Mouse (Mus musculus) heart, embryonic 15.5 days (tissue): ENCODE data around the gene Neurl4. TPM values are rescaled to one million over a fixed set of nuclear protein-coding genes. Genes with fewer than 3 reads are reported as not detected.
A peak's percentile ranks its signal among the peaks of the same experiment; 100 is the strongest.
"Not testable (repeated sequence)": the region's sequence is repeated elsewhere in the genome, so short reads cannot be mapped to it uniquely, and the experiment has no call there.

Experiments
- ATAC-seq: fragments of 200-750 bp; cut with Nextera tagmentation; replicated peaks from 2 replicates; pipeline ENCODE4 v1.8.0; 2017; ENCODE audit warnings: low read depth, moderate TSS enrichment; ENCODE audit not compliant: insufficient number of reproducible peaks, insufficient read depth, low FRiP score
- H3K27ac ChIP-seq: fragments of 300-500 bp; sonication (generic); 2 replicates; pipeline ENCODE4 v1.5.1; 2015; ENCODE audit warnings: mild to moderate bottlenecking, inconsistent platforms
- H3K27me3 ChIP-seq: fragments of 300-500 bp; sonication (generic); 2 replicates; pipeline ENCODE4 v1.6.1; 2015; ENCODE audit warnings: inconsistent platforms
- H3K36me3 ChIP-seq: fragments of 300-500 bp; sonication (generic); 2 replicates; pipeline ENCODE4 v1.6.1; 2015; ENCODE audit warnings: mild to moderate bottlenecking, inconsistent platforms
- H3K4me1 ChIP-seq: fragments of 300-500 bp; sonication (generic); replicated peaks from 2 replicates; pipeline ENCODE4 v1.6.1; 2015; ENCODE audit warnings: inconsistent platforms
- H3K4me2 ChIP-seq: fragments of 300-500 bp; sonication (generic); 2 replicates; pipeline ENCODE4 v1.6.1; 2015; ENCODE audit warnings: inconsistent platforms, mild to moderate bottlenecking, moderate library complexity
- H3K4me3 ChIP-seq: fragments of 300-500 bp; sonication (generic); 2 replicates; pipeline ENCODE4 v1.5.1; 2015; ENCODE audit warnings: mild to moderate bottlenecking, inconsistent platforms
- H3K9ac ChIP-seq: fragments of 300-500 bp; sonication (generic); 2 replicates; pipeline ENCODE4 v1.6.1; 2015; ENCODE audit warnings: mild to moderate bottlenecking, inconsistent platforms
- H3K9me3 ChIP-seq: fragments of 300-500 bp; sonication (generic); replicated peaks from 2 replicates; pipeline ENCODE4 v1.6.1; 2016; ENCODE audit warnings: inconsistent platforms
- WGBS: fragments of 180-500 bp; shearing (Covaris S2); methylation state at CpG from one replicate; pipeline ENCODE4 v1.1.7; 2015; ENCODE audit warnings: mixed read lengths; 5-methylcytosine and 5-hydroxymethylcytosine counted together
- polyA plus RNA-seq: library from polyadenylated mRNA; unstranded; fragments of >200 nt; fragmentation: Nextera tagmentation; extraction: Ambion mirVana; gene quantifications from 2 replicates; pipeline ENCODE4 v1.2.1, GENCODE M21; 2015

Neurl4 gene
- polyA plus RNA-seq, 1 experiment from 2014 or later = 5.2 TPM

- no peaks in the 10 kb centered on the region for H3K27me3 ChIP-seq
- peak overlapping the region; percentile 59 for H3K4me3 ChIP-seq
- H3K36me3 ChIP-seq = peaks cover 23% of the 10 kb centered on the region
- peak; percentile 81 for ATAC-seq
- 5% methylated on average over 29 of the region's 29 CpGs for WGBS
- no peaks in the 10 kb centered on the region for H3K9me3 ChIP-seq
- H3K4me2 ChIP-seq = peak overlapping the region; percentile 84
- peak overlapping the region; percentile 59 for H3K9ac ChIP-seq
- peaks cover 28% of the 10 kb centered on the region for H3K4me1 ChIP-seq
- peak overlapping the region; percentile 95 for H3K27ac ChIP-seq
Measured at GRCm38 (mm10) chr11:69947337-69948065, 46.6 kb downstream of the Neurl4 start.

- Histone ChIP-seq H3K4me2 (peak within 1 kb of the TSS; percentile 84), H3K36me3 (peaks cover 23% of the 10 kb centered on the region), H3K9me3 (no peaks in the 10 kb centered on the region), H3K4me1 (peaks cover 29% of the 10 kb centered on the region), H3K4me3 (peak within 1 kb of the TSS; percentile 59), H3K27ac (peak within 1 kb of the TSS; percentile 95), H3K9ac (peak within 1 kb of the TSS; percentile 59), H3K27me3 (no peaks in the 10 kb centered on the region)
- peak; percentile 91 for ATAC-seq
- WGBS = under 1% methylated on average over 34 of the region's 34 CpGs
Measured at GRCm38 (mm10) chr11:69948066-69948762, 47.3 kb downstream of the Neurl4 start, which contains the start of gene Slc2a4. Slc2a4 (minus strand) TSS chr11:69948188.

GRCm38 (mm10) chr11:69948763-69949150 is 47.9 kb downstream of the Neurl4 start:
- no peaks in the 10 kb centered on the region for H3K27me3 ChIP-seq
- H3K9ac ChIP-seq = peak overlapping the region; percentile 40
- 1% methylated on average over 14 of the region's 14 CpGs for WGBS
- ATAC-seq = peak; percentile 16; the same call in 1 of the 2 replicates
- H3K4me1 ChIP-seq = peaks cover 34% of the 10 kb centered on the region
- peak overlapping the region; percentile 59 for H3K4me3 ChIP-seq
- no peaks in the 10 kb centered on the region for H3K9me3 ChIP-seq
- peaks cover 22% of the 10 kb centered on the region for H3K36me3 ChIP-seq
- peak overlapping the region; percentile 95 for H3K27ac ChIP-seq
- peak overlapping the region; percentile 84 for H3K4me2 ChIP-seq

GRCm38 (mm10) chr11:69950807-69951459 is 50.1 kb downstream of the Neurl4 start:
- peaks cover 28% of the 10 kb centered on the region for H3K4me1 ChIP-seq

GRCm38 (mm10) chr11:69952274-69952673 is 51.4 kb downstream of the Neurl4 start:
- WGBS = 37% methylated on average over 1 of the region's 1 CpGs
- ATAC-seq = no peak

More at GRCm38 (mm10) chr11:69950807-69951459, 50.1 kb downstream of the Neurl4 start:
- Histone ChIP-seq H3K27me3 (no peaks in the 10 kb centered on the region), H3K36me3 (peaks cover 1% of the 10 kb centered on the region; the same call in 1 of the 2 replicates), H3K4me3 (no peak overlapping the region), H3K9me3 (no peaks in the 10 kb centered on the region), H3K27ac (no peak overlapping the region), H3K9ac (no peak overlapping the region), H3K4me2 (no peak overlapping the region)
- no peak for ATAC-seq
- WGBS = 33% methylated on average over 4 of the region's 4 CpGs

GRCm38 (mm10) chr11:69953267-69953915 is 52.5 kb downstream of the Neurl4 start:
- no peak overlapping the region for H3K27ac ChIP-seq
- H3K9ac ChIP-seq = no peak overlapping the region; the same call in 1 of the 2 replicates
- H3K4me3 ChIP-seq = no peak overlapping the region
- ATAC-seq = no peak
- H3K9me3 ChIP-seq = no peaks in the 10 kb centered on the region
- no peaks in the 10 kb centered on the region for H3K27me3 ChIP-seq
- peaks cover 15% of the 10 kb centered on the region for H3K4me1 ChIP-seq
- no peak overlapping the region for H3K4me2 ChIP-seq
- 35% methylated on average over 11 of the region's 11 CpGs for WGBS
- no peaks in the 10 kb centered on the region for H3K36me3 ChIP-seq

More at GRCm38 (mm10) chr11:69952274-69952673, 51.4 kb downstream of the Neurl4 start:
- Histone ChIP-seq H3K4me1 (peaks cover 18% of the 10 kb centered on the region), H3K4me3 (no peak overlapping the region), H3K9ac (no peak overlapping the region), H3K27ac (no peak overlapping the region), H3K9me3 (no peaks in the 10 kb centered on the region), H3K27me3 (no peaks in the 10 kb centered on the region), H3K4me2 (no peak overlapping the region), H3K36me3 (no peaks in the 10 kb centered on the region)

- H3K36me3 ChIP-seq, H3K4me2 ChIP-seq, H3K27ac ChIP-seq, H3K9me3 ChIP-seq, H3K9ac ChIP-seq, H3K27me3 ChIP-seq, H3K4me1 ChIP-seq, ATAC-seq, H3K4me3 ChIP-seq: not testable (repeated sequence)
- WGBS = 79% methylated on average over 4 of the region's 4 CpGs
Measured at GRCm38 (mm10) chr11:69955618-69956017, 54.7 kb downstream of the Neurl4 start.

- Histone ChIP-seq H3K9me3 (no peaks in the 10 kb centered on the region), H3K9ac (no peak overlapping the region), H3K4me1 (peaks cover 6% of the 10 kb centered on the region; the same call in 1 of the 2 replicates), H3K4me2 (no peak overlapping the region), H3K4me3 (no peak overlapping the region), H3K27me3 (peaks cover 9% of the 10 kb centered on the region; the same call in 1 of the 2 replicates), H3K36me3 (no peaks in the 10 kb centered on the region), H3K27ac (no peak overlapping the region)
- 86% methylated on average over 1 of the region's 1 CpGs for WGBS
- no peak for ATAC-seq
Measured at GRCm38 (mm10) chr11:69956218-69956617, 55.3 kb downstream of the Neurl4 start.

GRCm38 (mm10) chr11:69960616-69961015 is 59.7 kb downstream of the Neurl4 start:
- Histone ChIP-seq H3K9ac (no peak overlapping the region), H3K4me1 (peaks cover 7% of the 10 kb centered on the region), H3K9me3 (no peaks in the 10 kb centered on the region), H3K4me2 (no peak overlapping the region), H3K27me3 (peaks cover 50% of the 10 kb centered on the region), H3K4me3 (no peak overlapping the region), H3K36me3 (no peaks in the 10 kb centered on the region), H3K27ac (no peak overlapping the region)
- no peak for ATAC-seq
- 35% methylated on average over 5 of the region's 5 CpGs for WGBS

GRCm38 (mm10) chr11:69961841-69962240 is 61.0 kb downstream of the Neurl4 start:
- Histone ChIP-seq H3K27ac (no peak overlapping the region), H3K36me3 (no peaks in the 10 kb centered on the region), H3K9ac (no peak overlapping the region), H3K4me1 (peaks cover 18% of the 10 kb centered on the region), H3K4me3 (no peak overlapping the region), H3K9me3 (no peaks in the 10 kb centered on the region), H3K27me3 (peaks cover 62% of the 10 kb centered on the region), H3K4me2 (no peak overlapping the region)
- 38% methylated on average over 5 of the region's 5 CpGs for WGBS
- no peak for ATAC-seq
